ENCODE assay signal across 8 mouse cellular contexts in genomic region chrX:75382195-75382771, GRCm38 (mm10). TPM values are rescaled to one million over a fixed set of nuclear protein-coding genes. Genes with fewer than 3 reads are reported as not detected.
A peak's percentile ranks its signal among the peaks of the same experiment; 100 is the strongest.
DNase-seq lines count a peak whose midpoint lies in the region; ATAC-seq lines count a peak whose summit lies in the region.

Fundc2 (plus strand) TSS chrX:75382399.
F8 (minus strand) TSS chrX:75382615.

- peak within 1 kb of the TSS; percentile 71 for H3K9ac ChIP-seq in heart, embryonic 12.5 days
- peak within 1 kb of the TSS; percentile 82 for H3K9ac ChIP-seq in kidney, embryonic 16.5 days (replicated peaks; ENCODE audit: low read length)

- WGBS in heart, embryonic 12.5 days: 7% methylated on average over 25 of the region's 25 CpGs
- WGBS in kidney, embryonic 16.5 days: 15% methylated on average over 20 of the region's 25 CpGs

- peaks cover 6% of the 10 kb centered on the region for H3K4me1 ChIP-seq in erythroblast, embryonic 14.5 days (ENCODE audit: control insufficient read depth)
- no peaks in the 10 kb centered on the region for H3K4me1 ChIP-seq in heart, embryonic 12.5 days (replicated peaks)
- no peaks in the 10 kb centered on the region for H3K4me1 ChIP-seq in kidney, embryonic 16.5 days (ENCODE audit: insufficient read depth, low read length)

- no peaks in the 10 kb centered on the region for H3K27me3 ChIP-seq in erythroblast, embryonic 14.5 days (ENCODE audit: control insufficient read depth)
- H3K27me3 ChIP-seq in heart, embryonic 12.5 days (replicated peaks): no peaks in the 10 kb centered on the region
- no peaks in the 10 kb centered on the region for H3K27me3 ChIP-seq in kidney, embryonic 16.5 days (ENCODE audit: insufficient read depth, low read length)

- H3K9me3 ChIP-seq in erythroblast, embryonic 14.5 days (ENCODE audit: control insufficient read depth, low read length): no peaks in the 10 kb centered on the region
- H3K9me3 ChIP-seq in heart, embryonic 12.5 days (replicated peaks): no peaks in the 10 kb centered on the region
- H3K9me3 ChIP-seq in kidney, embryonic 16.5 days (ENCODE audit: low read length): no peaks in the 10 kb centered on the region

- H3K4me3 ChIP-seq in erythroblast, embryonic 14.5 days (replicated peaks): peak within 1 kb of the TSS; percentile 74
- H3K4me3 ChIP-seq in heart, embryonic 12.5 days: peak within 1 kb of the TSS; percentile 61
- peak within 1 kb of the TSS; percentile 59 for H3K4me3 ChIP-seq in kidney, embryonic 16.5 days (ENCODE audit: low read length)

- DNase-seq in CD4-positive, CD25-positive, alpha-beta regulatory T cell, adult 2 months (ENCODE audit: low read depth, low spot score): peak; percentile 86
- DNase-seq in brain, embryonic 18.5 days (ENCODE audit: low read depth, low spot score): peak; percentile 50
- DNase-seq in liver: peak; percentile 86
- DNase-seq in spleen, postnatal 36 days (ENCODE audit: low spot score in 2 of 2): peak; percentile 41 to 72

- peak within 1 kb of the TSS; percentile 92 for H3K27ac ChIP-seq in heart, embryonic 12.5 days (ENCODE audit: poor library complexity, severe bottlenecking)
- H3K27ac ChIP-seq in kidney, embryonic 16.5 days (ENCODE audit: low read length): peak within 1 kb of the TSS; percentile 78

- peaks cover 4% of the 10 kb centered on the region for H3K36me3 ChIP-seq in erythroblast, embryonic 14.5 days (ENCODE audit: control insufficient read depth)
- no peaks in the 10 kb centered on the region for H3K36me3 ChIP-seq in heart, embryonic 12.5 days
- no peaks in the 10 kb centered on the region for H3K36me3 ChIP-seq in kidney, embryonic 16.5 days (ENCODE audit: insufficient read depth, low read length)

- ATAC-seq in heart, embryonic 12.5 days (ENCODE audit: insufficient number of reproducible peaks, low FRiP score): peak; percentile 89
- peak; percentile 96 for ATAC-seq in kidney, embryonic 16.5 days (ENCODE audit: low FRiP score, low TSS enrichment)
- peak; percentile 53; the same call in 1 of the 2 replicates for ATAC-seq in monocyte, adult 5-6 weeks (replicated peaks; ENCODE audit: insufficient number of reproducible peaks, low FRiP score, low TSS enrichment, poor library complexity, severe bottlenecking)

- peak within 1 kb of the TSS; percentile 59 for H3K4me2 ChIP-seq in heart, embryonic 12.5 days
- peak within 1 kb of the TSS; percentile 49 for H3K4me2 ChIP-seq in kidney, embryonic 16.5 days (replicated peaks; ENCODE audit: low read depth, low read length)

RNA-seq across cellular contexts. Expression of gene Fundc2, which starts in this region (rescaled TPM):
- 0.17 and 0.26 TPM in 2 replicates for polyA plus RNA-seq in erythroblast, embryonic 14.5 days (2012)
- polyA plus RNA-seq in heart, embryonic 12.5 days (2016; fragmentation: Nextera tagmentation; extraction: Ambion mirVana): 69.8 and 70.2 TPM in 2 replicates
- polyA plus RNA-seq in kidney, embryonic 16.5 days (2015; fragmentation: Nextera tagmentation; extraction: Ambion mirVana): 47.8 and 53.7 TPM in 2 replicates
- total RNA-seq in monocyte, adult 5-6 weeks (2017): 12.1 to 19.3 TPM (median 17.4 TPM) in 3 replicates

RNA-seq across cellular contexts. Expression of gene F8, which starts in this region (rescaled TPM):
- polyA plus RNA-seq in erythroblast, embryonic 14.5 days (2012): 0.01 TPM in 1 of 2 replicates, not detected in the other
- 1.8 and 2.0 TPM in 2 replicates for polyA plus RNA-seq in heart, embryonic 12.5 days (2016; fragmentation: Nextera tagmentation; extraction: Ambion mirVana)
- 3.0 and 4.2 TPM in 2 replicates for polyA plus RNA-seq in kidney, embryonic 16.5 days (2015; fragmentation: Nextera tagmentation; extraction: Ambion mirVana)
- total RNA-seq in monocyte, adult 5-6 weeks (2017): 0.10 TPM in 2 of 3 replicates, not detected in the other

Comparison
In these comparisons a context has a peak if more than half of its experiments do, and no peak if none do; other contexts are left out.
1. Peak in every context shown above with its lines: DNase-seq, ATAC-seq, H3K4me3 ChIP-seq and H3K27ac ChIP-seq.
2. RNA of gene Fundc2 (polyA plus RNA-seq): 69.8 to 70.2 TPM in heart, embryonic 12.5 days and 47.8 to 53.7 TPM in kidney, embryonic 16.5 days; 0.17 to 0.26 TPM in erythroblast, embryonic 14.5 days; every median in the first group is over 10 times any median in the second.